8 mouse cellular contexts compared by ENCODE assay signal in the genomic region with DNA sequence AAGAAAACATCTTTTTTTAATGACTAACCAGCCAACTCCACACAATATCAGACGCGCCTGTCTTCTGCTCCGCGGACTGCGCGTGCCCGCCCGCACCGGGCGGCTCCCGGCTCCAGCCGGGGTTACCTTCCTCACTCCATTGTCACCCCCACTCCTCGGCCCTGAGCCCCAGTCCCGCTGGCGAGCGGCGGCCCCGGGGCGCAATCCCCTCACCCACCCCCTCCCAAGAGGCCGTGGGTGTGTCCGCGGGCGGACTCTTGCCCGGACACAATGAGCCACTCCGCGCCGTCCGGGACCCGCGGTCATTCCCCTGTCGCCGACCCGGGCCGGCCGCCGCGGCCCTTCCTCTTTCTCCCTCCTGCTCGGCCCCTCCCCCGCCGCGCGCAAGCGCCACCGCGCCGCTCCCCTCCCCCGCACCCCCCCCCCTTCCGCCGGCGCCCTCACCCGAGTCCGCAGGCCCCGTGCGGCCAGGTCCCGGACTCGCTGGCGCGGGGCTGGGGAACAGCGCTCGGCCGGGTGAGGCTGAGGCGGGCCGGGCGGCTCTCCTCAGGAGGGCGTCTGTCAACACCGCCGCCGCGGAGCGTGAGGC. TPM values are rescaled to one million over a fixed set of nuclear protein-coding genes. Genes with fewer than 3 reads are reported as not detected.
A peak's percentile ranks its signal among the peaks of the same experiment; 100 is the strongest.
DNase-seq lines count a peak whose midpoint lies in the region; ATAC-seq and TF ChIP-seq lines count a peak whose summit lies in the region.

No protein-coding gene starts in this region.

- no peaks in the 10 kb centered on the region for H3K27me3 ChIP-seq in forebrain, embryonic 14.5 days (replicated peaks; ENCODE audit: control insufficient read depth, insufficient read depth, low read length)
- H3K27me3 ChIP-seq in hindbrain, embryonic 10.5 days (ENCODE audit: insufficient read depth, poor library complexity, severe bottlenecking) = no peaks in the 10 kb centered on the region
- no peaks in the 10 kb centered on the region for H3K27me3 ChIP-seq in limb, embryonic 11.5 days (ENCODE audit: control insufficient read depth, insufficient read depth, low read length)

- H3K4me3 ChIP-seq in gastrocnemius, adult 2 months = peak overlapping the region; percentile 94
- H3K4me3 ChIP-seq in brown adipose tissue, adult 24 weeks (ENCODE audit: insufficient read depth, low read depth, low read length) = peak overlapping the region; percentile 98
- H3K4me3 ChIP-seq in forebrain, embryonic 14.5 days (ENCODE audit: low read depth, low read length) = peak overlapping the region; percentile 87
- H3K4me3 ChIP-seq in hindbrain, embryonic 10.5 days = peak overlapping the region; percentile 98
- H3K4me3 ChIP-seq in limb, embryonic 11.5 days (ENCODE audit: low read depth, low read length) = peak overlapping the region; percentile 95

- peak overlapping the region; percentile 65 for H3K4me2 ChIP-seq in forebrain, embryonic 14.5 days (ENCODE audit: low read length)
- H3K4me2 ChIP-seq in limb, embryonic 11.5 days (ENCODE audit: low read depth, severe bottlenecking) = peak overlapping the region; percentile 56

- H3K36me3 ChIP-seq in forebrain, embryonic 14.5 days (ENCODE audit: control insufficient read depth, insufficient read depth, low read length) = 0 out of 2 replicates have a peak, but pooled peaks cover 4% of the 10 kb centered on the region
- peaks cover 23% of the 10 kb centered on the region for H3K36me3 ChIP-seq in hindbrain, embryonic 10.5 days
- H3K36me3 ChIP-seq in limb, embryonic 11.5 days (ENCODE audit: control insufficient read depth, insufficient read depth, low read length) = no peaks in the 10 kb centered on the region

- TF ChIP-seq CTCF in gastrocnemius, adult 2 months (IDR thresholded peaks at IDR 0.05) = no peak

- H3K27ac ChIP-seq in gastrocnemius, adult 2 months = peak overlapping the region; percentile 99
- H3K27ac ChIP-seq in brown adipose tissue, adult 24 weeks (replicated peaks; ENCODE audit: low read depth, low read length) = peak overlapping the region; percentile 98
- H3K27ac ChIP-seq in forebrain, embryonic 14.5 days (ENCODE audit: low read depth, low read length) = peak overlapping the region; percentile 98
- H3K27ac ChIP-seq in hindbrain, embryonic 10.5 days = peak overlapping the region; percentile 99
- H3K27ac ChIP-seq in limb, embryonic 11.5 days (replicated peaks; ENCODE audit: low read depth, low read length) = peak overlapping the region; percentile 98

- H3K9ac ChIP-seq in forebrain, embryonic 14.5 days (ENCODE audit: low read length) = peak overlapping the region; percentile 97
- H3K9ac ChIP-seq in limb, embryonic 11.5 days (ENCODE audit: low read length) = peak overlapping the region; percentile 98

- H3K4me1 ChIP-seq in brown adipose tissue, adult 24 weeks (ENCODE audit: control insufficient read depth, insufficient read depth, insufficient read length, low read length) = peaks cover 3% of the 10 kb centered on the region
- peaks cover 6% of the 10 kb centered on the region for H3K4me1 ChIP-seq in forebrain, embryonic 14.5 days (ENCODE audit: control insufficient read depth, insufficient read depth, low read length)
- peaks cover 16% of the 10 kb centered on the region for H3K4me1 ChIP-seq in hindbrain, embryonic 10.5 days (replicated peaks)
- H3K4me1 ChIP-seq in limb, embryonic 11.5 days (ENCODE audit: control insufficient read depth, insufficient read depth, low read length) = no peaks in the 10 kb centered on the region; the same call in 1 of the 2 replicates

- 1% methylated on average over 56 of the region's 70 CpGs for WGBS in forebrain, embryonic 14.5 days
- under 1% methylated on average over 60 of the region's 70 CpGs for WGBS in hindbrain, embryonic 10.5 days
- under 1% methylated on average over 32 of the region's 70 CpGs for WGBS in limb, embryonic 11.5 days

- ATAC-seq in forebrain, embryonic 14.5 days = peak; percentile 87
- peak; percentile 88 for ATAC-seq in limb, embryonic 11.5 days (ENCODE audit: insufficient number of reproducible peaks, low FRiP score, low TSS enrichment, low read depth)

- intact Hi-C loops in gastrocnemius, adult 2 months (cut with DNase I) = no loop called here

- no peak for DNase-seq in gastrocnemius, adult 2 months
- DNase-seq in gastrocnemius, postnatal 25 days = no peak
- peak; percentile 32 for DNase-seq in forebrain, embryonic 14.5 days (ENCODE audit: low spot score)
- peak; percentile 75 for DNase-seq in hindbrain, embryonic 10.5 days (ENCODE audit: low spot score)
- peak; percentile 70 for DNase-seq in limb, embryonic 11.5 days (ENCODE audit: low spot score)
- DNase-seq in mesoderm, embryonic 11.5 days (ENCODE audit: low read depth, low spot score) = peak; percentile 67
- DNase-seq in spleen, adult 18-20 months = peak; percentile 67 to 75

- no peaks in the 10 kb centered on the region for H3K9me3 ChIP-seq in forebrain, embryonic 14.5 days (replicated peaks; ENCODE audit: control insufficient read depth, low read length)
- no peaks in the 10 kb centered on the region for H3K9me3 ChIP-seq in hindbrain, embryonic 10.5 days
- H3K9me3 ChIP-seq in limb, embryonic 11.5 days (ENCODE audit: control insufficient read depth, low read length) = no peaks in the 10 kb centered on the region

RNA-seq across cellular contexts. Expression of a gene that starts 0.4 kb away (rescaled TPM):
- total RNA-seq in gastrocnemius, adult 2 months (2021) = 10 to 100 TPM; 13.3 to 14.0 TPM
- 10 to 100 TPM; 12.0 to 12.2 TPM for total RNA-seq in gastrocnemius, postnatal 25 days (2021)
- 11.6 and 13.3 TPM in 2 replicates for polyA plus RNA-seq in brown adipose tissue, adult 24 weeks (2012; ENCODE audit: insufficient read depth, insufficient read length, missing spikeins)
- 26.3 and 30.0 TPM in 2 replicates for polyA plus RNA-seq in forebrain, embryonic 14.5 days (2014; fragmentation: Nextera tagmentation; extraction: Ambion mirVana)
- 33.5 and 37.1 TPM in 2 replicates for polyA plus RNA-seq in hindbrain, embryonic 10.5 days (2016; fragmentation: Nextera tagmentation; extraction: Ambion mirVana)
- polyA plus RNA-seq in limb, embryonic 11.5 days (2014; fragmentation: Nextera tagmentation; extraction: Ambion mirVana) = 31.7 and 34.7 TPM in 2 replicates

RNA-seq across cellular contexts. Expression of a gene that starts 39.4 kb away (rescaled TPM):
- 10 to 100 TPM; 16.9 to 20.9 TPM for total RNA-seq in gastrocnemius, adult 2 months (2021)
- total RNA-seq in gastrocnemius, postnatal 25 days (2021) = 10 to 100 TPM; 13.7 to 14.8 TPM
- 16.5 and 19.0 TPM in 2 replicates for polyA plus RNA-seq in brown adipose tissue, adult 24 weeks (2012; ENCODE audit: insufficient read depth, insufficient read length, missing spikeins)
- polyA plus RNA-seq in forebrain, embryonic 14.5 days (2014; fragmentation: Nextera tagmentation; extraction: Ambion mirVana) = 50.7 and 54.6 TPM in 2 replicates
- 47.1 and 61.7 TPM in 2 replicates for polyA plus RNA-seq in hindbrain, embryonic 10.5 days (2016; fragmentation: Nextera tagmentation; extraction: Ambion mirVana)
- polyA plus RNA-seq in limb, embryonic 11.5 days (2014; fragmentation: Nextera tagmentation; extraction: Ambion mirVana) = 70.1 and 72.3 TPM in 2 replicates

Comparison
In these comparisons a context has a peak if more than half of its experiments do, and no peak if none do; other contexts are left out.
1. DNase-seq: peak in forebrain, embryonic 14.5 days (single experiment), hindbrain, embryonic 10.5 days (single experiment), limb, embryonic 11.5 days (single experiment), mesoderm, embryonic 11.5 days (single experiment) and spleen, adult 18-20 months (2 of 2); none in gastrocnemius, adult 2 months (single experiment) and gastrocnemius, postnatal 25 days (single experiment).
2. Peak in every context shown above with its lines, with median percentiles within 50 percentile points of each other: H3K27ac ChIP-seq and H3K4me3 ChIP-seq.